Mouse (Mus musculus) thymus, adult 2 months (tissue): Measurements from ENCODE around the gene Gabrb3. TPM values are rescaled to one million over a fixed set of nuclear protein-coding genes. Genes with fewer than 3 reads are reported as not detected.
A peak's percentile ranks its signal among the peaks of the same experiment; 100 is the strongest.

Experiments
- DNase-seq: peaks from one replicate; pipeline ENCODE4 v3.0.0; 2021
- H3K27ac ChIP-seq: fragments of 200-500 bp; 2 replicates; pipeline ENCODE4 v1.5.1; 2012; ENCODE audit warnings: low read length, control low read depth; ENCODE audit not compliant: control insufficient read depth, insufficient read depth
- H3K27me3 ChIP-seq: fragments of 200-500 bp; 2 replicates; pipeline ENCODE4 v1.6.1; 2012; ENCODE audit warnings: mild to moderate bottlenecking, low read length, moderate library complexity, mixed read lengths; ENCODE audit not compliant: control insufficient read depth, insufficient read depth
- H3K36me3 ChIP-seq: fragments of 200-500 bp; 2 replicates; pipeline ENCODE4 v1.6.1; 2012; ENCODE audit warnings: mild to moderate bottlenecking, low read length, moderate library complexity; ENCODE audit not compliant: control insufficient read depth, insufficient read depth
- H3K4me1 ChIP-seq: fragments of 200-500 bp; replicated peaks from 2 replicates; pipeline ENCODE4 v1.6.1; 2012; ENCODE audit warnings: low read length; ENCODE audit not compliant: control insufficient read depth, insufficient read depth
- H3K4me3 ChIP-seq: fragments of 200-500 bp; 2 replicates; pipeline ENCODE4 v1.5.1; 2012; ENCODE audit warnings: mild to moderate bottlenecking, low read length, control low read depth, moderate library complexity; ENCODE audit not compliant: control insufficient read depth, insufficient read depth
- CTCF ChIP-seq: fragments of 200-500 bp; IDR thresholded peaks from 2 replicates; pipeline ENCODE4 v1.5.1; 2012; ENCODE audit warnings: mild to moderate bottlenecking, control low read depth, low read length, moderate library complexity, borderline replicate concordance; ENCODE audit not compliant: control insufficient read depth, poor library complexity, insufficient read depth; ENCODE audit errors: extremely low read depth
- POLR2A ChIP-seq: fragments of 200-500 bp; IDR thresholded peaks from 2 replicates; pipeline ENCODE4 v1.6.1; 2012; ENCODE audit warnings: mild to moderate bottlenecking, low read length, control low read depth, moderate library complexity; ENCODE audit not compliant: control insufficient read depth, poor library complexity, insufficient read depth; ENCODE audit errors: extremely low read depth
- WGBS: fragments of 180-500 bp; shearing (Covaris S2); methylation state at CpG from one replicate; pipeline ENCODE4 v1.1.7; 2018; 5-methylcytosine and 5-hydroxymethylcytosine counted together
- polyA plus RNA-seq: library from polyadenylated mRNA; depleted of rRNA; stranded (reverse); fragments of >200 nt; gene quantifications from 2 replicates; pipeline ENCODE4 v1.2.3, GENCODE M21; 2012

Gabrb3 gene
- polyA plus RNA-seq, 1 experiment: 0.07 TPM

GRCm38 (mm10) chr7:57564403-57564802 lies 144.9 kb downstream of the Gabrb3 start:
- DNase-seq: no peak
- TF ChIP-seq POLR2A (no peak), CTCF (no peak)
- Histone ChIP-seq H3K27ac (no peak overlapping the region), H3K27me3 (no peaks in the 10 kb centered on the region), H3K4me1 (no peaks in the 10 kb centered on the region), H3K4me3 (no peak overlapping the region), H3K36me3 (no peaks in the 10 kb centered on the region)
- WGBS: 94% methylated on average over 12 of the region's 12 CpGs

GRCm38 (mm10) chr7:57590451-57591248 lies 171.2 kb downstream of the Gabrb3 start:
- Histone ChIP-seq H3K4me1 (no peaks in the 10 kb centered on the region), H3K27me3 (peaks cover 2% of the 10 kb centered on the region; the same call in 1 of the 2 replicates), H3K27ac (no peak overlapping the region), H3K36me3 (no peaks in the 10 kb centered on the region), H3K4me3 (no peak overlapping the region; the same call in 1 of the 2 replicates)
- TF ChIP-seq POLR2A (no peak), CTCF (no peak)
- peak; percentile 2 for DNase-seq
- 4% methylated on average over 65 of the region's 74 CpGs for WGBS

- Histone ChIP-seq H3K27me3 (peaks cover 2% of the 10 kb centered on the region; the same call in 1 of the 2 replicates), H3K4me3 (no peak overlapping the region), H3K4me1 (no peaks in the 10 kb centered on the region), H3K27ac (no peak overlapping the region), H3K36me3 (no peaks in the 10 kb centered on the region)
- no peak for DNase-seq
- 3% methylated on average over 34 of the region's 34 CpGs for WGBS
- TF ChIP-seq POLR2A: no peak
- TF ChIP-seq CTCF: no peak
Measured at GRCm38 (mm10) chr7:57591249-57591577, 171.7 kb downstream of the Gabrb3 start.

- peaks cover 2% of the 10 kb centered on the region; the same call in 1 of the 2 replicates for H3K27me3 ChIP-seq
- H3K27ac ChIP-seq: no peak overlapping the region
- no peaks in the 10 kb centered on the region for H3K36me3 ChIP-seq
- peak; percentile 1 for DNase-seq
- TF ChIP-seq POLR2A (no peak), CTCF (no peak)
- no peaks in the 10 kb centered on the region for H3K4me1 ChIP-seq
- WGBS: 5% methylated on average over 56 of the region's 56 CpGs
- no peak overlapping the region for H3K4me3 ChIP-seq
Measured at GRCm38 (mm10) chr7:57591578-57592431, 172.3 kb downstream of the Gabrb3 start.

- no peaks in the 10 kb centered on the region for H3K36me3 ChIP-seq
- H3K4me1 ChIP-seq: no peaks in the 10 kb centered on the region
- no peak overlapping the region for H3K27ac ChIP-seq
- no peak for DNase-seq
- TF ChIP-seq POLR2A: no peak
- TF ChIP-seq CTCF: no peak
- WGBS: 78% methylated on average over 5 of the region's 5 CpGs
- H3K4me3 ChIP-seq: no peak overlapping the region
- H3K27me3 ChIP-seq: no peaks in the 10 kb centered on the region
Measured at GRCm38 (mm10) chr7:57597341-57597740, 177.8 kb downstream of the Gabrb3 start.

- Histone ChIP-seq H3K27ac (no peak overlapping the region), H3K36me3 (no peaks in the 10 kb centered on the region), H3K4me1 (no peaks in the 10 kb centered on the region), H3K4me3 (no peak overlapping the region), H3K27me3 (no peaks in the 10 kb centered on the region)
- WGBS: 79% methylated on average over 3 of the region's 3 CpGs
- no peak for DNase-seq
- TF ChIP-seq CTCF (no peak), POLR2A (no peak)
Measured at GRCm38 (mm10) chr7:57618697-57619096, 199.2 kb downstream of the Gabrb3 start.
